Mouse (Mus musculus): ENCODE data around the gene Opcml. TPM values are rescaled to one million over a fixed set of nuclear protein-coding genes. Genes with fewer than 3 reads are reported as not detected.

The Opcml gene
- polyA plus RNA-seq, 1 experiment from 2014 or later, result 36.5 TPM

GRCm38 (mm10) chr9:27791639-27791966 is 1.0 kb downstream of the Opcml start:
- Histone ChIP-seq H3K27ac (replicated peaks; ENCODE audit: low read depth, low read length) (peak overlapping the region; percentile 80), H3K4me2 (ENCODE audit: low read length) (peak overlapping the region; percentile 69), H3K9me3 (ENCODE audit: control insufficient read depth, low read length) (no peaks in the 10 kb centered on the region), H3K4me1 (ENCODE audit: control insufficient read depth, insufficient read depth, low read length) (0 out of 2 replicates have a peak, but pooled peaks cover 6% of the 10 kb centered on the region), H3K4me3 (replicated peaks; ENCODE audit: low read depth, low read length) (peak overlapping the region; percentile 49), H3K36me3 (ENCODE audit: control insufficient read depth, insufficient read depth, low read length) (no peaks in the 10 kb centered on the region), H3K27me3 (ENCODE audit: control insufficient read depth, insufficient read depth, low read length) (peaks cover 5% of the 10 kb centered on the region; the same call in 1 of the 2 replicates), H3K9ac (replicated peaks; ENCODE audit: low read length) (peak overlapping the region; percentile 55)
- ATAC-seq (ENCODE audit: low FRiP score, low TSS enrichment), result no peak
- 4% methylated on average over 12 of the region's 12 CpGs for WGBS
- DNase-seq, result no peak

DNA sequence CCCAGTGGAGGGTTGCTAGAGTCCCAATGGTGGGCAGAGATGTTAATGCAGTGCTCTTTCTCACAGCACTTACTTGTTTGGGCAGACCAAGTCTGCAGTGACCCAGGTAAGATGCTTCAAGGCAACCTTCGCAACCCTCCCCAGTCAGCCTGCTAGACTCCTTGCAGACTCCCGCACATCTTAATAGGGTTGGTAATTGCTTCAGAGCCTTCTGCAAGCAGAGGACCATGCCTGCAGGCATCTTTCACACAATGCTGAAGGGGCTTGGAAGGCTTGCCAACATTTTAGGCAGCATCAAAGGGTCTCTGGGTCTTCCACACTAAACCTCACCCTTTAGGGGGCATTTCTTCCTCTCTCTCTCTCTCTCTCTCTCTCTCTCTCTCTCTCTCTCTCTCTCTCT is 1.7 kb downstream of the Opcml start:
- ATAC-seq (ENCODE audit: low FRiP score, low TSS enrichment), result no peak
- Histone ChIP-seq H3K27ac (replicated peaks; ENCODE audit: low read depth, low read length) (no peak overlapping the region), H3K27me3 (ENCODE audit: control insufficient read depth, insufficient read depth, low read length) (peaks cover 5% of the 10 kb centered on the region; the same call in 1 of the 2 replicates), H3K36me3 (ENCODE audit: control insufficient read depth, insufficient read depth, low read length) (no peaks in the 10 kb centered on the region), H3K9ac (replicated peaks; ENCODE audit: low read length) (peak overlapping the region; percentile 55; the same call in 1 of the 2 replicates), H3K4me1 (ENCODE audit: control insufficient read depth, insufficient read depth, low read length) (0 out of 2 replicates have a peak, but pooled peaks cover 6% of the 10 kb centered on the region), H3K9me3 (ENCODE audit: control insufficient read depth, low read length) (no peaks in the 10 kb centered on the region), H3K4me2 (ENCODE audit: low read length) (peak overlapping the region; percentile 69), H3K4me3 (replicated peaks; ENCODE audit: low read depth, low read length) (peak overlapping the region; percentile 49)
- DNase-seq, result peak; percentile 40
- 42% methylated on average over 2 of the region's 2 CpGs for WGBS

- H3K27ac ChIP-seq (replicated peaks; ENCODE audit: low read depth, low read length), result no peak overlapping the region
- DNase-seq, result no peak
- no peak for ATAC-seq (ENCODE audit: low FRiP score, low TSS enrichment)
- peak overlapping the region; percentile 31 for H3K4me2 ChIP-seq (ENCODE audit: low read length)
- H3K9ac ChIP-seq (replicated peaks; ENCODE audit: low read length), result no peak overlapping the region
- H3K36me3 ChIP-seq (ENCODE audit: control insufficient read depth, insufficient read depth, low read length), result no peaks in the 10 kb centered on the region
- H3K4me3 ChIP-seq (replicated peaks; ENCODE audit: low read depth, low read length), result no peak overlapping the region
- H3K4me1 ChIP-seq (ENCODE audit: control insufficient read depth, insufficient read depth, low read length), result 0 out of 2 replicates have a peak, but pooled peaks cover 6% of the 10 kb centered on the region
- WGBS, result 73% methylated on average over 3 of the region's 3 CpGs
- H3K9me3 ChIP-seq (ENCODE audit: control insufficient read depth, low read length), result no peaks in the 10 kb centered on the region
- H3K27me3 ChIP-seq (ENCODE audit: control insufficient read depth, insufficient read depth, low read length), result peaks cover 5% of the 10 kb centered on the region; the same call in 1 of the 2 replicates
Observed at GRCm38 (mm10) chr9:27792994-27793393, 2.4 kb downstream of the Opcml start.

- Histone ChIP-seq H3K4me1 (ENCODE audit: control insufficient read depth, insufficient read depth, low read length) (no peaks in the 10 kb centered on the region), H3K36me3 (ENCODE audit: control insufficient read depth, insufficient read depth, low read length) (no peaks in the 10 kb centered on the region), H3K9me3 (ENCODE audit: control insufficient read depth, low read length) (no peaks in the 10 kb centered on the region), H3K4me3 (replicated peaks; ENCODE audit: low read depth, low read length) (no peak overlapping the region), H3K9ac (replicated peaks; ENCODE audit: low read length) (no peak overlapping the region), H3K27me3 (ENCODE audit: control insufficient read depth, insufficient read depth, low read length) (peaks cover 5% of the 10 kb centered on the region; the same call in 1 of the 2 replicates), H3K27ac (replicated peaks; ENCODE audit: low read depth, low read length) (no peak overlapping the region), H3K4me2 (ENCODE audit: low read length) (no peak overlapping the region)
- no peak for ATAC-seq (ENCODE audit: low FRiP score, low TSS enrichment)
- DNase-seq, result no peak
- WGBS, result 93% methylated on average over 1 of the region's 1 CpGs
Observed at GRCm38 (mm10) chr9:27796535-27796934, 6.0 kb downstream of the Opcml start.

GRCm38 (mm10) chr9:27800992-27801391 is 10.4 kb downstream of the Opcml start:
- 89% methylated on average over 2 of the region's 2 CpGs for WGBS
- H3K4me2 ChIP-seq (ENCODE audit: low read length), result no peak overlapping the region
- no peak overlapping the region for H3K4me3 ChIP-seq (replicated peaks; ENCODE audit: low read depth, low read length)
- H3K9me3 ChIP-seq (ENCODE audit: control insufficient read depth, low read length), result no peaks in the 10 kb centered on the region
- no peaks in the 10 kb centered on the region for H3K4me1 ChIP-seq (ENCODE audit: control insufficient read depth, insufficient read depth, low read length)
- H3K36me3 ChIP-seq (ENCODE audit: control insufficient read depth, insufficient read depth, low read length), result no peaks in the 10 kb centered on the region
- H3K27me3 ChIP-seq (ENCODE audit: control insufficient read depth, insufficient read depth, low read length), result no peaks in the 10 kb centered on the region
- no peak for ATAC-seq (ENCODE audit: low FRiP score, low TSS enrichment)
- H3K9ac ChIP-seq (replicated peaks; ENCODE audit: low read length), result no peak overlapping the region
- no peak overlapping the region for H3K27ac ChIP-seq (replicated peaks; ENCODE audit: low read depth, low read length)
- DNase-seq, result no peak

GRCm38 (mm10) chr9:27801807-27802206 is 11.2 kb downstream of the Opcml start:
- 89% methylated on average over 3 of the region's 3 CpGs for WGBS
- ATAC-seq (ENCODE audit: low FRiP score, low TSS enrichment), result no peak
- no peak for DNase-seq
- H3K9me3 ChIP-seq (ENCODE audit: control insufficient read depth, low read length), result no peaks in the 10 kb centered on the region
- no peaks in the 10 kb centered on the region for H3K4me1 ChIP-seq (ENCODE audit: control insufficient read depth, insufficient read depth, low read length)
- H3K9ac ChIP-seq (replicated peaks; ENCODE audit: low read length), result no peak overlapping the region
- no peak overlapping the region for H3K27ac ChIP-seq (replicated peaks; ENCODE audit: low read depth, low read length)
- no peak overlapping the region for H3K4me2 ChIP-seq (ENCODE audit: low read length)
- H3K36me3 ChIP-seq (ENCODE audit: control insufficient read depth, insufficient read depth, low read length), result no peaks in the 10 kb centered on the region
- H3K27me3 ChIP-seq (ENCODE audit: control insufficient read depth, insufficient read depth, low read length), result no peaks in the 10 kb centered on the region
- H3K4me3 ChIP-seq (replicated peaks; ENCODE audit: low read depth, low read length), result no peak overlapping the region

GRCm38 (mm10) chr9:27802379-27802778 is 11.8 kb downstream of the Opcml start:
- Histone ChIP-seq H3K9ac (replicated peaks; ENCODE audit: low read length) (no peak overlapping the region), H3K4me3 (replicated peaks; ENCODE audit: low read depth, low read length) (no peak overlapping the region), H3K36me3 (ENCODE audit: control insufficient read depth, insufficient read depth, low read length) (no peaks in the 10 kb centered on the region), H3K4me2 (ENCODE audit: low read length) (no peak overlapping the region), H3K4me1 (ENCODE audit: control insufficient read depth, insufficient read depth, low read length) (no peaks in the 10 kb centered on the region), H3K27me3 (ENCODE audit: control insufficient read depth, insufficient read depth, low read length) (no peaks in the 10 kb centered on the region), H3K27ac (replicated peaks; ENCODE audit: low read depth, low read length) (no peak overlapping the region), H3K9me3 (ENCODE audit: control insufficient read depth, low read length) (no peaks in the 10 kb centered on the region)
- ATAC-seq (ENCODE audit: low FRiP score, low TSS enrichment), result no peak
- DNase-seq, result no peak

GRCm38 (mm10) chr9:27804461-27804860 is 13.9 kb downstream of the Opcml start:
- H3K27me3 ChIP-seq (ENCODE audit: control insufficient read depth, insufficient read depth, low read length), result no peaks in the 10 kb centered on the region
- H3K4me2 ChIP-seq (ENCODE audit: low read length), result no peak overlapping the region
- H3K9ac ChIP-seq (replicated peaks; ENCODE audit: low read length), result no peak overlapping the region
- no peak overlapping the region for H3K27ac ChIP-seq (replicated peaks; ENCODE audit: low read depth, low read length)
- DNase-seq, result no peak
- 91% methylated on average over 3 of the region's 3 CpGs for WGBS
- H3K9me3 ChIP-seq (ENCODE audit: control insufficient read depth, low read length), result no peaks in the 10 kb centered on the region
- ATAC-seq (ENCODE audit: low FRiP score, low TSS enrichment), result no peak
- H3K4me3 ChIP-seq (replicated peaks; ENCODE audit: low read depth, low read length), result no peak overlapping the region
- no peaks in the 10 kb centered on the region for H3K36me3 ChIP-seq (ENCODE audit: control insufficient read depth, insufficient read depth, low read length)
- H3K4me1 ChIP-seq (ENCODE audit: control insufficient read depth, insufficient read depth, low read length), result no peaks in the 10 kb centered on the region

- Histone ChIP-seq H3K9ac (replicated peaks; ENCODE audit: low read length) (no peak overlapping the region), H3K27me3 (ENCODE audit: control insufficient read depth, insufficient read depth, low read length) (no peaks in the 10 kb centered on the region), H3K27ac (replicated peaks; ENCODE audit: low read depth, low read length) (no peak overlapping the region), H3K9me3 (ENCODE audit: control insufficient read depth, low read length) (no peaks in the 10 kb centered on the region), H3K36me3 (ENCODE audit: control insufficient read depth, insufficient read depth, low read length) (no peaks in the 10 kb centered on the region), H3K4me1 (ENCODE audit: control insufficient read depth, insufficient read depth, low read length) (no peaks in the 10 kb centered on the region), H3K4me2 (ENCODE audit: low read length) (no peak overlapping the region), H3K4me3 (replicated peaks; ENCODE audit: low read depth, low read length) (no peak overlapping the region)
- no peak for ATAC-seq (ENCODE audit: low FRiP score, low TSS enrichment)
- no peak for DNase-seq
- 96% methylated on average over 8 of the region's 8 CpGs for WGBS
Observed at GRCm38 (mm10) chr9:27809741-27810140, 19.2 kb downstream of the Opcml start.
